Mouse (Mus musculus) induced T-regulatory cell, adult 2 months (primary cell): ENCODE results near the gene Plpp1.

Experiments used
- DNase-seq: peaks from one replicate; pipeline ENCODE4 v3.0.0-alpha.2; 2012; ENCODE audit warnings: low read depth

Gene Plpp1

GRCm38 (mm10) chr13:112861825-112862306 is 61.3 kb downstream of the Plpp1 start:
- no peak for DNase-seq

DNA sequence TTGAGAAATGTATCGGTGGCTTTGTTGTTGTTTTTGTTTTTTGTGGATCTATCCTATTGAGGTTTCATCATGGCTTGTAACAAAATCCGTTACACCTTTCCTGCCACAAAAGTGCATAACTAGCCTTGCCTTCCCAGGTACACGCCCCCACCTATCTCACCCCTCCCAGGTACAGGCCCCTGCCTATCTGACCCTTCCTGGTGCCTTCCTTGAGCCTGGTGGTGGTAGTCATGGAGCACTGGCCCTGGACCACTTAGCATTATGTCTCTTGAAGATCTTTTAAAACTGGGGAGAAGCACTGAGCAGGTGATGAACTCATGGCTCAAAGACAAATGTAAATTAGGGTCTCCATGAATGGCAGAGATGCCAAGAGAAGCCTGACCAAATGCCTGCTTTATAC is 61.8 kb downstream of the Plpp1 start:
- DNase-seq, result no peak

DNA sequence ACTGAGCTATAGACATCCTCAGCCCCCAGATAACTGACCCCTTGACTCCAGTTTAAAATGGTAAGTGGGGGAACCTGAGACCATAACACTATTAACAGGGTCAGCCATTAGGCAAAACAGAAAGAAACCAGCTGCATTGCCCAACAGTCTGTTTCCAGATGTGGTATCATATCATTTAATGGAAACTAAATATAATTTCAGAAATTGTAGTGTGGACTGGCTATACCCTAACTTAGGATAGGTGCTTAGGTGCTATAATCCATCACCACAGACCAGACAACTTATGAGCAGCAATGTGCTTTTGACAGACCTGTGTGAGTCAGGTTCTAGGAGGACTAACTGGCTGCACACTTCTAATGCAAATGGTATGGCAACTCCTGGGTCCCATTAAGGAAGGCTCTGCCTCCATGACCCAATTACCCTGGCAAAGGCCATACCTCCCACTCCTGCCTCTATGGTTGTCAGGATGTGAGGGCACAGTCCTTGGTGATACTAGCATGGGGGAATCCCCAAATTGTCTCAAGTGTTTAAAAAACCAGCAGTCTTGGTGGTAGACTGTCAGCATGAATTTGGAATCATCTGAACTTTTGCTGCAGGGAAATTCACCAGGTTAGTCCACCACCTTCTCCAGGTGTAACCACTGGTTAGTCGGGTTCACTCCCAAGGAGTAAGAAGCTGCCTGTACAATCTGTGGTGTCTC is 62.5 kb downstream of the Plpp1 start:
- DNase-seq, result no peak

GRCm38 (mm10) chr13:112866782-112867181 is 66.2 kb downstream of the Plpp1 start:
- no peak for DNase-seq

DNA sequence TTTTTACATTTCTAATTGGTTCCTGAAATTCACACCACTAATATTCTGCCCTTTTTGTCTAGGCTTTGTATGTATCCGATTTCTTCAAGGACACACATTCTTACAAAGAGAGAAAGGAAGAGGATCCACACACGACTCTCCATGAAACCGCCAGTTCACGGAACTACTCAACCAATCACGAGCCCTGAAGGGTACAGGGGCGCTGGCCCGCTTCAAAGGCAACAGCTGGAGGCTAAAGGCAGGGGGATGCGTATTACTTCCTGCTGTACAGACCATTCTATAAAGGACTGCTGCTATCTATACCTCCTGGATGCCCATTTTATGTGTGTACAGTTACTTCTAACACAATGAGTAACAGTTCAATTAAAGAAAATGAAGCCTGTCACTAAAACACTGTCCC is 66.8 kb downstream of the Plpp1 start:
- DNase-seq, result no peak

- DNase-seq, result no peak
Observed at GRCm38 (mm10) chr13:112870039-112870690, 69.6 kb downstream of the Plpp1 start.

DNA sequence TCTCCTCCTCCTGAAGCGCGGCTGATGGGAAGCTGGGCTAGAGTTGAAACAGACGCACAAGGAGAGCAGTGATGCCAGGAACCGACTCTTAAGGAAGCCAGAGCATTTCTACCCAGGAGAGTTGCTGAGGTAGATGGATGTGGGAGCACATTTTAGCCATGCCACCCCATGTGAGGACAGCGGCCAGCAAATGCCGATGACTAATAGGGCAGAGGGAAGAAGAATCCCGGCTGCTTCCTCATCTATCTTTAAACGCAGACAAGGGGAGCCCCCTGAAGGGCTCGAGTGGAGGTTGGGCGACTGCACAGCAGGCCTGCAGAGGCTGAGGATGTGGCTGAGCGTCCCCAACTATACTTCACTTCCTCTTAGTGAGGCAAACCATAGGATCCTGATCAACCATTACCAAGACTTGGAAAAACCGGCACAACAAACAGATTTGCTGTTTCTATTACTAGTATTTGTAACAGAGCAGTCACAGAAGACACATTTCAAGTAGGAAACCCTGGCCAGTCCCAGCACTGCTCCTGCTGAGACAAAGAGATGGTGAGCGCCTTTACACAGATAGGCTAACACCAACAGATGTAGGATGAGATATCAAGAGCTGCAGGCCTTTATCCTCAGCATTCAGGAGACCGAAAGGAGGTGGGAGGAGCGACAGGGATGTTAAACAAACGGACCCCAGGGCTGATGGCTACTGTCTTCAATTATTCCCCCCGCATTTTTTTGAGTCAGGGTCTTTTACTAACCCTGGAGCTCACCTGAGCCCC is 71.1 kb downstream of the Plpp1 start:
- DNase-seq, result no peak

GRCm38 (mm10) chr13:112887234-112887633 is 86.6 kb downstream of the Plpp1 start:
- DNase-seq, result no peak

DNA sequence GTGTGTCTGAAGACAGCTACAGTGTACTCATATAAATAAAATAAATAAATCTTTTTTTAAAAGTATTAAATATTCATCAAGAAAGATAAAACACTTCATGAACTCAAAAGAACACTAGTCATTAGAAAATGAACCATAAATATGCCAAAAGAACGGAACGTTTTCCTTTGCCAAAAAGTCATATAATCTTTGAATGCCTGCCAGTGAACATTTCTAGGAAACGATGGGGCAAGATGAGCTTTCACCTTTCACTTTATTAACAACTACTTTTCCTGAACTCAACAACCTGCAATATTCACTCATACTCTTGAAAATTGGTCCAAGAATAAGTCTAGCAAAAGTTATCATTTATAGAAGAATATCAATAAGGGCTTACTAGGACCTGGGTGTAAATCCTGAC is 101.6 kb downstream of the Plpp1 start:
- no peak for DNase-seq

GRCm38 (mm10) chr13:112909663-112910062 is 109.1 kb downstream of the Plpp1 start:
- DNase-seq, result peak; percentile 74

- no peak for DNase-seq
Observed at GRCm38 (mm10) chr13:112910434-112910833, 109.8 kb downstream of the Plpp1 start.
